Mouse (Mus musculus) liver, postnatal 0 days (tissue): ENCODE data around the gene Susd6. TPM values are rescaled to one million over a fixed set of nuclear protein-coding genes. Genes with fewer than 3 reads are reported as not detected.

Experiments used
- ATAC-seq: fragments of 200-750 bp; cut with Nextera tagmentation; 2 replicates; pipeline ENCODE4 v1.8.0; 2017; ENCODE audit warnings: mild to moderate bottlenecking, moderate library complexity
- DNase-seq: peaks from one replicate; pipeline ENCODE4 v3.0.0-alpha.2; 2016
- H3K27ac ChIP-seq: fragments of 300-500 bp; sonication (generic); 2 replicates; pipeline ENCODE4 v1.5.1; 2014; ENCODE audit warnings: antibody characterized with exemption, moderate library complexity, mild to moderate bottlenecking, low read depth
- H3K27me3 ChIP-seq: fragments of 300-500 bp; sonication (generic); 2 replicates; pipeline ENCODE4 v1.6.1; 2014; ENCODE audit warnings: low read length, control low read depth, mixed read lengths; ENCODE audit not compliant: insufficient read depth
- H3K36me3 ChIP-seq: fragments of 300-500 bp; sonication (generic); replicated peaks from 2 replicates; pipeline ENCODE4 v1.6.1; 2014; ENCODE audit warnings: mild to moderate bottlenecking, control low read depth, low read length, moderate library complexity, mixed read lengths; ENCODE audit not compliant: insufficient read depth
- H3K4me1 ChIP-seq: fragments of 300-500 bp; sonication (generic); 2 replicates; pipeline ENCODE4 v1.6.1; 2014; ENCODE audit warnings: antibody characterized with exemption, mild to moderate bottlenecking, control low read depth; ENCODE audit not compliant: insufficient read depth
- H3K4me2 ChIP-seq: fragments of 300-500 bp; sonication (generic); 2 replicates; pipeline ENCODE4 v1.6.1; 2014; ENCODE audit warnings: low read depth, mild to moderate bottlenecking, low read length, moderate library complexity, mixed read lengths
- H3K4me3 ChIP-seq: fragments of 300-500 bp; sonication (generic); 2 replicates; pipeline ENCODE4 v1.5.1; 2014; ENCODE audit warnings: low read depth, low read length
- H3K9ac ChIP-seq: fragments of 300-500 bp; sonication (generic); replicated peaks from 2 replicates; pipeline ENCODE4 v1.6.1; 2014; ENCODE audit warnings: mild to moderate bottlenecking, moderate library complexity
- H3K9me3 ChIP-seq: fragments of 300-500 bp; sonication (generic); 2 replicates; pipeline ENCODE4 v1.6.1; 2016; ENCODE audit warnings: mild to moderate bottlenecking, control low read depth, low read length, mixed read lengths
- CTCF ChIP-seq: sonication (generic); IDR thresholded peaks from 2 replicates; pipeline ENCODE4 v1.5.1; 2016; ENCODE audit warnings: antibody characterized with exemption, low read depth
- EP300 ChIP-seq: IDR thresholded peaks from 2 replicates; pipeline ENCODE4 v1.6.1; 2016; ENCODE audit warnings: antibody characterized with exemption, low read depth, mild to moderate bottlenecking
- WGBS: fragments of 180-500 bp; shearing (Covaris S2); extraction: QIAGEN DNeasy Blood & Tissue Kit; methylation state at CpG from one replicate; pipeline ENCODE4 v1.1.7; 2014; ENCODE audit not compliant: insufficient replicate concordance; 5-methylcytosine and 5-hydroxymethylcytosine counted together
- polyA plus RNA-seq: library from polyadenylated mRNA; unstranded; fragments of >200 nt; fragmentation: Nextera tagmentation; extraction: Ambion mirVana; gene quantifications from 2 replicates; pipeline ENCODE4 v1.2.1, GENCODE M21; 2015

Gene Susd6
- polyA plus RNA-seq, 1 experiment from 2014 or later: 10.8 TPM

DNA sequence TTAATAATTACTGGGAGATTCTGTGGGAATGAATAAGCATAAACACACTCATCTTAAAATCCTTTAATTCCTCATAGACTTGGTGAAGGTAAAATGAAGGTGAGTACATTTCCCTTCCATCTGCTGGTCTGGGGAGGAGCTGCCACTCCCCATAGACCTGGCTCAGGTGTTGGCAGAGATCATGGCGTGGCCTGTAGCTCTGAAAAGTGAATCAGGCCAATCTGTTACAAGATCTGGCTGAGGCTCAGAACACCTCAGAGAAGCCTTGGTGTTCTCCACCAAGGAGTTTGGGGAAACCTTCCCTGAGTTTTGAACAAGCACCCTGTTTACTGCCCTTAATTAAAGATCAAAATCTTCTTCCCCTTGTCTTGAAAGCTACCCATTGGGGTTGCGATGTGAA is 64.8 kb downstream of the Susd6 start:
- Histone ChIP-seq H3K9me3 (no peaks in the 10 kb centered on the region), H3K4me2 (no peak overlapping the region), H3K4me1 (peaks cover 28% of the 10 kb centered on the region), H3K27me3 (no peaks in the 10 kb centered on the region), H3K4me3 (no peak overlapping the region), H3K9ac (no peak overlapping the region), H3K27ac (peak overlapping the region; percentile 78), H3K36me3 (0 out of 2 replicates have a peak, but pooled peaks cover 2% of the 10 kb centered on the region)
- TF ChIP-seq EP300: no peak
- no peak for TF ChIP-seq CTCF
- 75% methylated on average over 2 of the region's 2 CpGs for WGBS
- ATAC-seq: 0 out of 2 replicates have a peak, but pooled peaks have one; percentile 32
- no peak for DNase-seq

- Histone ChIP-seq H3K9me3 (no peaks in the 10 kb centered on the region), H3K36me3 (peaks cover 2% of the 10 kb centered on the region; the same call in 1 of the 2 replicates), H3K9ac (no peak overlapping the region), H3K4me2 (no peak overlapping the region), H3K27me3 (no peaks in the 10 kb centered on the region), H3K4me3 (no peak overlapping the region), H3K27ac (peak overlapping the region; percentile 78), H3K4me1 (peaks cover 31% of the 10 kb centered on the region)
- 61% methylated on average over 1 of the region's 1 CpGs for WGBS
- DNase-seq: no peak
- no peak for TF ChIP-seq CTCF
- no peak for TF ChIP-seq EP300
- ATAC-seq: no peak
Measured at GRCm38 (mm10) chr12:80855581-80855980, 65.3 kb downstream of the Susd6 start.

DNA sequence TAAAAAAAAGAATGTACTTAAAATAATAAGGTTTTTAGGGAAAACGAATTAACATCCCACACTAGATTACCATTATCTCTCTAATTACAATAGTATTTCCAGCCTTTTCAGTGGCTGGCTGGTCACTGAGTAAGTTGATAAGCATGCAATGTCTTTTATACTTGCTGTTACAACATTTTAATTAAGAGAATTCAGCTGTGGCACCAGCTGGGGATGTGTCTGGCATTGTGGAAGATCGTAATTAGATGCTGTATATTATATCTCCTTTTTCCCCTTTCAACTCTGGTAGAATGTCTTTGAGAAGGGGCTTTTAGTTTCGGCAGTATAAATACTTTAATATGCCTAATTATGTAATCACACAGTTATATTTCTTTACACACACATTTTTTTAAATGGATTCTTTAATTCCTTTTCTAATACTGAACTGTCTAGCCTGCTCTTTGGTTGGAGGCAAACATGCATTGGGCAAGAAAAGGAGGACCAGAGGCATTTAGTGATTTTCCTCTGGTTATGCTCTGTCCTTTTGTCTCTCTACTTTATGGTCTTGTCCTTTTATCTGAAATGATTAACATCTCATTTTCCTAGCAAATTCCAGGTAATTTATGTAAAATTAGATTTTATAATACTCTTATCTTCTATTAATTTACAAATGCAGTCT is 67.5 kb downstream of the Susd6 start:
- no peak for ATAC-seq
- Histone ChIP-seq H3K27ac (no peak overlapping the region), H3K27me3 (no peaks in the 10 kb centered on the region), H3K9ac (no peak overlapping the region), H3K4me1 (peaks cover 28% of the 10 kb centered on the region), H3K4me2 (no peak overlapping the region), H3K4me3 (no peak overlapping the region), H3K36me3 (no peaks in the 10 kb centered on the region; the same call in 1 of the 2 replicates), H3K9me3 (no peaks in the 10 kb centered on the region)
- WGBS: 81% methylated on average over 3 of the region's 3 CpGs
- no peak for TF ChIP-seq CTCF
- no peak for TF ChIP-seq EP300
- DNase-seq: no peak

DNA sequence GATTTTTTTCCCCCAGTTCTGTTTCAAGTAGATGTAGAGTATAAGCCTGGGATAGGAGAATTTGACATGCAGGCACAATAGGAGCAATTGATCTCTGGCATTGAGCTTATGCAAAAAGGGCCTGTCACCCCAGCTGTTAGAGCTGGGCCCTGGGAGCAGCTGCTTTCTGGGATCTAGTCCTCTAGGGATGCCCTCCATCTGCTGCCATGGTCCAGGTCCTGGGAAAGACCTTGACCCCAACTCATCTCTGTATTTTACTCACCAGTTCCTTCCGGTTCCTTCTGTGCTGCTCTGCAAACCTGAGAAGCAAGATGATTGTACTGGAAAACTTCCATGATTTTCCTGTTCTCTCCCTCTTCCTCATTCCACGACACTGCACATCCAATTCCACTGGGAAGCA is 68.0 kb downstream of the Susd6 start:
- Histone ChIP-seq H3K4me1 (peaks cover 32% of the 10 kb centered on the region), H3K27me3 (no peaks in the 10 kb centered on the region), H3K9me3 (no peaks in the 10 kb centered on the region), H3K9ac (no peak overlapping the region), H3K27ac (no peak overlapping the region), H3K4me3 (no peak overlapping the region), H3K4me2 (no peak overlapping the region), H3K36me3 (peaks cover 2% of the 10 kb centered on the region; the same call in 1 of the 2 replicates)
- 85% methylated on average over 2 of the region's 2 CpGs for WGBS
- no peak for ATAC-seq
- TF ChIP-seq CTCF (no peak), EP300 (no peak)
- DNase-seq: no peak

DNA sequence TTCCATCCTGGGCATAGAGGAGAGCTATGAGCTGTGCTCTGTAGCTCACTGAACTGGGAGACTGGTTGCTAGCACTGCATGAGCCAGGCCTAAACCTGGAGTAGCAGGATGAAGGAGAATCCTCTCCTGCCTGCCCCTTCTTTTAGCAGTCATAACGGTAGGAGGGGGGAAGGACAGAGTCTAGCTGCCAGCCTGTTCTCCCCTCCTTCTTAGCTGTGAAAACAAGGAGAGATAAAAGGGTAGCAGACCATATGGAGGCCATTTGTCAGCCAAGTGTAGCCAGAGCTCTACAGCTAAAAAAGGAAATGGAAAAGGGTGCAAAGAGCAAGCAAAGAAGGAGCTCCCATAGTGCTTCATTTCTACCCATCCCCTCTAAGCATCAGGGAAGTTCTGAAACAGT is 71.6 kb downstream of the Susd6 start:
- TF ChIP-seq EP300 (no peak), CTCF (no peak)
- Histone ChIP-seq H3K36me3 (peaks cover 9% of the 10 kb centered on the region; the same call in 1 of the 2 replicates), H3K4me1 (peaks cover 8% of the 10 kb centered on the region), H3K27me3 (no peaks in the 10 kb centered on the region), H3K27ac (no peak overlapping the region), H3K9ac (no peak overlapping the region), H3K4me3 (no peak overlapping the region), H3K4me2 (no peak overlapping the region), H3K9me3 (no peaks in the 10 kb centered on the region)
- WGBS: 25% methylated on average over 1 of the region's 1 CpGs
- DNase-seq: no peak
- no peak for ATAC-seq

- Histone ChIP-seq H3K9ac (no peak overlapping the region), H3K27ac (no peak overlapping the region), H3K27me3 (no peaks in the 10 kb centered on the region), H3K4me1 (peaks cover 8% of the 10 kb centered on the region), H3K4me2 (no peak overlapping the region), H3K4me3 (no peak overlapping the region), H3K36me3 (peaks cover 11% of the 10 kb centered on the region; the same call in 1 of the 2 replicates), H3K9me3 (no peaks in the 10 kb centered on the region)
- DNase-seq (no peak), ATAC-seq (0 out of 2 replicates have a peak, but pooled peaks have one; percentile 25)
- no peak for TF ChIP-seq EP300
- TF ChIP-seq CTCF: no peak
- 87% methylated on average over 2 of the region's 2 CpGs for WGBS
Measured at GRCm38 (mm10) chr12:80863370-80863769, 73.1 kb downstream of the Susd6 start.
